Mouse (Mus musculus) hindbrain, embryonic 11.5 days (tissue): ENCODE data around the gene Hnrnph2. TPM values are rescaled to one million over a fixed set of nuclear protein-coding genes. Genes with fewer than 3 reads are reported as not detected.
A peak's percentile ranks its signal among the peaks of the same experiment; 100 is the strongest.

Source experiments
- ATAC-seq: fragments of 200-750 bp; cut with Nextera tagmentation; 2 replicates; pipeline ENCODE4 v1.8.0; 2017; ENCODE audit warnings: mild to moderate bottlenecking, moderate TSS enrichment, moderate library complexity; ENCODE audit not compliant: low FRiP score
- DNase-seq: peaks from one replicate; pipeline ENCODE4 v3.0.0-alpha.2; 2015; ENCODE audit warnings: low spot score
- H3K27ac ChIP-seq: fragments of 300-500 bp; sonication (generic); 2 replicates; pipeline ENCODE4 v1.5.1; 2014; ENCODE audit warnings: mild to moderate bottlenecking, low read depth, low read length
- H3K27me3 ChIP-seq: fragments of 300-500 bp; sonication (generic); 2 replicates; pipeline ENCODE4 v1.6.1; 2014; ENCODE audit warnings: mild to moderate bottlenecking, low read length, moderate library complexity, mixed read lengths; ENCODE audit not compliant: control insufficient read depth, insufficient read depth
- H3K36me3 ChIP-seq: fragments of 300-500 bp; sonication (generic); 2 replicates; pipeline ENCODE4 v1.6.1; 2014; ENCODE audit warnings: mild to moderate bottlenecking, low read length, moderate library complexity, mixed read lengths; ENCODE audit not compliant: control insufficient read depth, insufficient read depth
- H3K4me1 ChIP-seq: fragments of 300-500 bp; sonication (generic); replicated peaks from 2 replicates; pipeline ENCODE4 v1.6.1; 2014; ENCODE audit warnings: low read length, mixed read lengths; ENCODE audit not compliant: control insufficient read depth, insufficient read depth
- H3K4me2 ChIP-seq: fragments of 300-500 bp; sonication (generic); replicated peaks from 2 replicates; pipeline ENCODE4 v1.6.1; 2014; ENCODE audit warnings: mild to moderate bottlenecking, low read depth, low read length
- H3K4me3 ChIP-seq: fragments of 300-500 bp; sonication (generic); 2 replicates; pipeline ENCODE4 v1.5.1; 2014; ENCODE audit warnings: low read depth, low read length
- H3K9ac ChIP-seq: fragments of 300-500 bp; sonication (generic); 2 replicates; pipeline ENCODE4 v1.6.1; 2014; ENCODE audit warnings: low read depth, low read length
- H3K9me3 ChIP-seq: fragments of 300-500 bp; sonication (generic); 2 replicates; pipeline ENCODE4 v1.6.1; 2016; ENCODE audit warnings: low read length; ENCODE audit not compliant: control insufficient read depth
- WGBS: fragments of 180-500 bp; shearing (Covaris S2); extraction: QIAGEN DNeasy Blood & Tissue Kit; methylation state at CpG from one replicate; pipeline ENCODE4 v1.1.7; 2014; 5-methylcytosine and 5-hydroxymethylcytosine counted together
- polyA plus RNA-seq: library from polyadenylated mRNA; unstranded; fragments of >200 nt; fragmentation: Nextera tagmentation; extraction: Ambion mirVana; gene quantifications from 2 replicates; pipeline ENCODE4 v1.2.1, GENCODE M21; 2014

Hnrnph2 gene
- polyA plus RNA-seq, 1 experiment from 2014 or later = 127 TPM

DNA sequence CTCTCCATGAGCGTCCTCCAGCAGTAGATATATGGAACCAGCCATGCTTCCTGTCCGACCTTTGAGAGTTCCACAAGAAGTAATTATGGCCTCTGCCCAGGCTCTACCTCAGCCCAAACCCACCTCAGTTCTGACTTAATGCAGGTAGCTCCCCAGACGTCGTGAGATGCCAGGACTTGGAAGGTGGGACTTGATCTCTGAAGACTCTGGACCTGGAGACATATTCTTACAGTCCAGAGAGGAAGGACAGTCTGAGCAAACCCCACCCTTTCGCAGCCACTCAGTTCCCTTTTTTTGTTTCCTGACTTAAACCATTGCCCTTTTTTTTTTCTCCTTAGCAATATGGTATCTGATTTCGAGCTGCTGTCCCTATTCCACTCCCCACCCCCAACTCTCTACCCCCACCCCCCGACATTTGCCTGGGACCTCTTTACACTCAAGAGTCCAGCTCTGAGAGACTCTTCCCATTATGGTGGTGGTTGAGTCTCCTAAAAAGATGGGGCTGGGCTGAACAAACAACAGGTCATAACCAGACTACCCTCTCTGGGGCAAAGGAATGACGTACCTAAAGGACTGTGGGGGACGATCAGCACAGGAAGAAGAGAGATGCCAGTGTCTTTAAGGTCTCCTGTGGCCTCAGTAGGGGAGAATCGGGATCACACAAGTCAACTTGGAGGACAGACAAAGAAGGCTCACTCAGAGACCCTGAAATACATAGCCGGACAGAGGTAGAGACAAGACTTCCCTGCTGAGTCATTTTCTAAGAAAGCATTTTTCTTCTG, 17.9 kb upstream of the Hnrnph2 start, which contains the start of gene Btk:
Gene Btk (minus strand): TSS at position 683 of the 782 bp plus-strand sequence.
- WGBS = 79% methylated on average over 11 of the region's 11 CpGs
- ATAC-seq (no peak), DNase-seq (no peak)
- H3K27me3 ChIP-seq = no peaks in the 10 kb centered on the region
- H3K36me3 ChIP-seq = no peaks in the 10 kb centered on the region
- no peak within 1 kb of the TSS for H3K4me2 ChIP-seq
- no peak within 1 kb of the TSS for H3K9ac ChIP-seq
- H3K9me3 ChIP-seq = no peaks in the 10 kb centered on the region
- H3K4me1 ChIP-seq = no peaks in the 10 kb centered on the region
- no peak within 1 kb of the TSS for H3K4me3 ChIP-seq
- H3K27ac ChIP-seq = no peak within 1 kb of the TSS

DNA sequence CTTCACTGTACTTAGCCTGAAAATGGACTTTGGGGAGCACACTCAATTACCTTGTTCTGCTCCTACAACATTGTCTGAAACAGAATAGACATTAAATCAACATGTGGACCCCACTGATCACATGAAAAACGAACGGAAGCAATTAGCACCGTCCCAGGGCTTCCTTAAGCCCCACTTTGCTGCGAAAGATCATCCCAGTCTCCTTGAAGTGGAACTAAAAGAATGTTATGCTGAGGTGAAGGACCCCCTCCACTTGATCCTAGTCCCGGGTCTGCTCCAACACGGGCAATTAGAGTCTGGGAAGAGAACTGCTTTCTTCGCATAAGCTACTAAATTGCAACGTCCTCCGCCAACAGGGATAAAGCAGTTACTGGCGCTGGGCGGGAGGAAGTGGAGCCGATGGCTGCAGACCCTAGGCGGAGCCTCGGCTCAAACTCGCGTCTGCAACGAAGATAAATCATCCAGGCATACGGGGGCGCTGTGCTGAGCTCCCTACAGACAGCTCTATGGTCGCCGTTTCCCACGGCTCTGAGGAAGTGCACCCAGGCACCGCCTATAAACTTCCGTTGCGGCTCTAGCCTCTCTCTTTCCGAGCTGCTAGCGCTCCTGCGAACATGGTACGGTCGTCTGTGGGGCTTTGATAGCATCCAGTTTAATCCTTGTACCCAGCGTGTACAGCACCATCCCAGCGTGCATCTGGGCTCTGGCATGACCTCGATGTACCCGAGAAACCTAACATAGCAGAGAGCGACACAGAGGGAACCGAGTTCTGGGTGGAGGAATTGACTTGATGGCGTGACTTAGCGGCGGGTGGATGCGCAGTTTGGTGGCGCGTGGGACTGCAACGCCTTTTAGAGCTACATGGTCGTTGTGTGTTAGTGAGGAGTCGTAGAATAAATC, 15.6 kb upstream of the Hnrnph2 start, which contains the start of gene Rpl36a:
Gene Rpl36a (plus strand): TSS at position 552 of the 900 bp plus-strand sequence.
- Histone ChIP-seq H3K4me1 (no peaks in the 10 kb centered on the region), H3K36me3 (no peaks in the 10 kb centered on the region), H3K4me3 (peak within 1 kb of the TSS; percentile 58), H3K9me3 (no peaks in the 10 kb centered on the region), H3K4me2 (peak within 1 kb of the TSS; percentile 49), H3K27me3 (no peaks in the 10 kb centered on the region), H3K9ac (peak within 1 kb of the TSS; percentile 72), H3K27ac (peak within 1 kb of the TSS; percentile 78)
- ATAC-seq = peak; percentile 97
- WGBS = 18% methylated on average over 45 of the region's 45 CpGs
- peak; percentile 88 for DNase-seq

DNA sequence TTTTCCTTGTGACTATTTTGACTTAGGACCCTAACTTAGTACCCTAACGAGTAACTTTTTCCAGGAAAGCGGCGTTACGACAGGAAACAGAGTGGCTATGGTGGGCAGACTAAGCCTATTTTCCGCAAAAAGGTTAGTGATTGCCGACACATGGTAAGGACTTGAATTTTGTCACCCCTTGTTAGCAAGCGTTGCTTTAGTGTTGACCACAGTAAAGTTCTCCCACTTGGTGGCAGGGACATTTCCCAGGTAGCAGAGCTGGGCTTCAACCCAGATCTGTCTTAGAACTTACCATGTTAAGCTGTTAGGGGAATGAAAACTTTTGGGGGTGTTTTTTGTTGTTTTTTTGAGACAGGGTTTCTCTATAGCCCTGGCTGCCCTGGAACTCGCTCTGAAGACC, 14.5 kb upstream of the Hnrnph2 start:
- H3K9me3 ChIP-seq = no peaks in the 10 kb centered on the region
- ATAC-seq = no peak
- no peak overlapping the region for H3K27ac ChIP-seq
- H3K4me2 ChIP-seq = peak overlapping the region; percentile 49
- DNase-seq = no peak
- H3K36me3 ChIP-seq = no peaks in the 10 kb centered on the region
- H3K4me1 ChIP-seq = no peaks in the 10 kb centered on the region
- peak overlapping the region; percentile 58 for H3K4me3 ChIP-seq
- WGBS = 29% methylated on average over 8 of the region's 8 CpGs
- no peaks in the 10 kb centered on the region for H3K27me3 ChIP-seq
- peak overlapping the region; percentile 72 for H3K9ac ChIP-seq

DNA sequence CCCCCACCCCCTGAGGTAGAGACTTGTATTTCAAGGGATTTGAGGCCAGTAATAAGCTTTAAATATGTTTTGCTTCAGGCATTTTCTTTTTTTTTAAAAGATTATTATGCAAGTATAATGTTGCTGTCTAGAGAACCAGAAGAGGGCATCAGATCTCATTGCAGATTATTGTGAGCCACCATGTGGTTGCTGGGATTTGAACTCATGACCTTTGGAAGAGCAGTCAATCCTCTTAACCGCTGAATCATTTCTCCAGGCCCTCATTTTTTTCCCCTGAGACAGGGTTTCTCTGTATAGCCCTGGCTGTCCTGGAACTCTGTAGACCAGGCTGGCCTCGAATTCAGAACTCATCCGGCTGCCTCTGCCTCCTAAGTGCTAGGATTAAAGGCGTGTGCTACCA, 12.7 kb upstream of the Hnrnph2 start:
- WGBS = 90% methylated on average over 4 of the region's 4 CpGs
- Histone ChIP-seq H3K4me3 (no peak overlapping the region), H3K36me3 (no peaks in the 10 kb centered on the region), H3K9ac (no peak overlapping the region), H3K4me2 (no peak overlapping the region), H3K27me3 (no peaks in the 10 kb centered on the region), H3K9me3 (no peaks in the 10 kb centered on the region), H3K27ac (no peak overlapping the region), H3K4me1 (no peaks in the 10 kb centered on the region)
- no peak for DNase-seq
- no peak for ATAC-seq

DNA sequence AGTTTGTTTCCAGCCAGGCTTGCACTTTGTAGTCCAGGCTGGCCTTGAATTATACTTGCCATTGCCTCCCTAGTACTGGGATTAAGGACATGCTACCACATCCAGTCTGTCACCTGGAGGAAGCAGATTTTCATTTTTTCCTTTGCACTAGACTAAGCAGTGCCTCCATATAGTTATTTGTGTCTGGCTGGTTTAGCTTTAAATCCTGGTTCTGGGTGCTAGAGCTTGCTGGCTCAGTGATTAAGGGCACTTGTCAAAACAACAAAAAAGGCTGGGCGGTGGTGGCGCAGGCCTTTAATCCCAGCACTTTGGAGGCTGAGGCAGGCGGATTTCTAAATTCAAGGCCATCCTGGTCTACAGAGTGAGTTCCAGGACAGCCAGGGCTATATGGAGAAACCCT, 12.0 kb upstream of the Hnrnph2 start:
- Histone ChIP-seq H3K27me3 (no peaks in the 10 kb centered on the region), H3K4me2 (no peak overlapping the region), H3K4me3 (no peak overlapping the region), H3K9ac (no peak overlapping the region), H3K4me1 (no peaks in the 10 kb centered on the region), H3K27ac (no peak overlapping the region), H3K36me3 (no peaks in the 10 kb centered on the region), H3K9me3 (no peaks in the 10 kb centered on the region)
- WGBS = 83% methylated on average over 3 of the region's 3 CpGs
- DNase-seq = no peak
- ATAC-seq = no peak

DNA sequence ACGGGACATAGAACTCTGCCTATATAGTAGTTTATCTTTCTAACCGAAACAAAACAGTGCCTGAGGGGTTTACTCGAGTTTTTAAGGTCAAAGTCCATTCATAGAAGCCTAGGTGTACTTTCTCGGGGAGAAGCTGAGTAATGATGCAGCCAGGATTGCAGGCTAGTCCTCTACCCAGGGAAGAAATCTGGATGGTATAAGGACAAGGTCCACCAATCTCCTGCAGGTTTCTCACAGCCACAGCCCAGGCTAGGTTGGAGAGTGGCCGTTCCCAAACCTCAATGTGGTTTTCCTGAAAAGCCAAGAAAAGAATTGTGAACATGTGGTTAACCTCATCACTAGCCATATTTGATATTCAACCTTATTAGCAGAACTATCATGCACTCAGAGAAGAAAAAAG, 11.1 kb upstream of the Hnrnph2 start:
- Histone ChIP-seq H3K4me3 (no peak overlapping the region), H3K27ac (no peak overlapping the region), H3K4me2 (no peak overlapping the region), H3K4me1 (no peaks in the 10 kb centered on the region), H3K27me3 (no peaks in the 10 kb centered on the region), H3K9me3 (no peaks in the 10 kb centered on the region), H3K9ac (no peak overlapping the region), H3K36me3 (no peaks in the 10 kb centered on the region)
- WGBS = 67% methylated on average over 5 of the region's 5 CpGs
- ATAC-seq = no peak
- no peak for DNase-seq

DNA sequence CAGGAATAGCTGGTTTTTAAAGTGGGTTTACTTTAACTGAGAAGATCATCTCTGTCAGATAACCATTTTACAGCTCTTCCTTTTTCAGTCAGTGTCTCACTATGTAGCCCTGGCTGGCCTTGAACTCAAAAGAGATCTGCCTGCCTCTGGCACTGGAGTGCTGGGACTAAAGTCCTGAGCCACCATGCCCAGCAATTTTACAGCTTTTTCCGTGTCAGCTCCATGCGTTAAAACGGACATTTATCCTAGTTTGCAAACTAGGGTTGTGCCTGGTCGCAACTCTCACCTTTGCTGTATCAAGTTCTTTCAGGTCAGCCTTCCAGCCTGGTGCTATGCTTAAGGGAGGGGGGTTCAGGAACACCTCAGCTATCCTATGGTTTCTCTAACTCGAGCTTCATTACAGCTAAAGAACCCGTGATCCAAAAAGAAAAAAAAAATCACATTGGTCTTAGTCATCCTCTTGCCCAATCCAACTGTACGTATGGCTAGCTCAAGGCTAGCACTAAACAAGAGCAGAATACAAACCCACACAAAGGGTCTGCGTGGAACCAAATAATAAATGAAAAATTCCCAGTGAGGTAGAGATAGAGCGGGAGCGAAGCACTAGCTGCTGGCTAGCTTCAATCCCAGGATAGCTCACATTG, 935 bp upstream of the Hnrnph2 start:
- Histone ChIP-seq H3K4me1 (no peaks in the 10 kb centered on the region), H3K4me3 (peak overlapping the region; percentile 46), H3K4me2 (peak overlapping the region; percentile 44), H3K9ac (peak overlapping the region; percentile 56), H3K9me3 (no peaks in the 10 kb centered on the region), H3K36me3 (no peaks in the 10 kb centered on the region), H3K27ac (no peak overlapping the region), H3K27me3 (no peaks in the 10 kb centered on the region)
- ATAC-seq = no peak
- 34% methylated on average over 10 of the region's 10 CpGs for WGBS
- no peak for DNase-seq

DNA sequence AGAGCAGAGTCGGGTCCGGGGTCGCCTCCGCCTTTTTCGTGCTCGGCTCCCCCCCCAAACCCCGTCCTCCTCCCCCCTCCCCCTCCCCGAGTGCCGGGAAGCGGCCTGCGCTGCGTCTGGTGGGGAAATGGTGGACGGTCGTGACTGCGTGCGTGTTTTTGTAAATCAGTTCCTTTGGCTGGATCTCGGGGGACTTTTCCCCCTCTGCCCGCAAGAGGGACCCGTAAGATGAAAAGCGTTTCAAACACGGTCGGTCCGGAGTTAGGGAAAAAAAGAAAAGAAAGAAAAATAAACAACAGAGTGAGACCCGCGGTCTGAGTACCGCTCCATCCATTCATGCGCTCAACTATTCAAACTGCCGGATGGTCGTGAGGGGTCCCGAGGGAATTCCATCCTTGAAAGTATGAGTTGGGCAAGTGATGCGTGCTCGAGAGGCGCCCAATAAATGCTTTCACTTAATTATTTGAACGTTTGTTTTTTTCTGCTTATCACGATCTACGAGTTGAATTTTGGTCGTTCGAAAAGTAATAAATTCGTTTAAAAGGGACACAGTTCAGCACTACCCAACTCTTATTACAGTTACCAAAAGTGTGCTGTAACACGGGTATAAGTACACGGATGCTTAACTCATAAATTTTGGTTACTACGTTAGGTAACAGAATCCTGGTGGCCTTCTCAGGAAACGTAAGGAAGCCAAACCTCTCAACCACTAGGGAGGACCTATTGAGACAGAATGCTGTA, 571 bp downstream of the Hnrnph2 start:
- Histone ChIP-seq H3K9ac (peak overlapping the region; percentile 58), H3K36me3 (no peaks in the 10 kb centered on the region), H3K4me1 (no peaks in the 10 kb centered on the region), H3K9me3 (no peaks in the 10 kb centered on the region), H3K27me3 (no peaks in the 10 kb centered on the region), H3K4me3 (peak overlapping the region; percentile 49), H3K4me2 (peak overlapping the region; percentile 35), H3K27ac (peak overlapping the region; percentile 88)
- ATAC-seq = peak; percentile 89
- WGBS = 16% methylated on average over 39 of the region's 43 CpGs
- peak; percentile 58 for DNase-seq
